In the genomic region with DNA sequence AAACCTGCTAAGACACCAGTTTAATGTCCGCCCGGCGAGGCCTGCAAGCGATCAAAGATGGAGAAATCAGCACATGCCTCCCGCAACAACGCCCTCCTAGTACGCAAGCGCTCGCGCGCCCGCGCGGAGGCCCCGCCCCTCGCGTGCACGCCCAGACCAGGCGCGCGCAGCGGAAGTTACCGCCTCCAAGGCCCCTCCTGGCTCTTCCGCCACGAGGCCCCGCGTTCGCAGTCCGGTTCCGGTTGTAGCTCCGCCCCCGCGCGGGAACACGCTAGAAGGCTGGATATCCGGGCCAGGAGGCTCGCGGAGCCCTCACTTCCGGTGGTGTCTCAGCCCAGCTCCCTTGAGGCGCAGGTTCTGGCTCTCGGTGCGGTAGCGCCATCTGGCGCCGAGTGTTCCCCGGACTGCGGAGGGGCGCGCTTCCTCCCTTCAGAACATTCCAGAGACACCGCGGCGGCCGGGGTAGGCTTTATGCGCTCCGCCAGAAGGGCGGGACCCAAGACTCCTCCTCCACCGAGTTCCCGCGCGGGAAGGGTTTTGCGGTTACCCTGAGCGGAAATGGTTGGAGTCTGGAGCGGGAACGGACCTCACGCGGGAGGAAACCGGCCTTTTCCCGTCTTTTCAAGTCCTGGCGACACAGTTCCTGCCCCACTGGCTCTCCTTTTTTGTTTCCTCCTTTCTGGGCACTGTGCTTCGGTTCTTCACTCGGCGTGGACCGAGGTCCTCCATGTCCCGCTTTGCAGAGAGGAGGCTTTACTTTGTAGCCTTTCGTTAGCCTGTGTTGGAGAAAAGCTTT, we compare ENCODE assay signal across 8 mouse cellular contexts. TPM values are rescaled to one million over a fixed set of nuclear protein-coding genes. Genes with fewer than 3 reads are reported as not detected.
DNase-seq lines count a peak whose midpoint lies in the region; ATAC-seq lines count a peak whose summit lies in the region.

No protein-coding gene starts in this region.

- H3K4me2 ChIP-seq in hindbrain, embryonic 12.5 days (replicated peaks), result peak overlapping the region; percentile 56

- no peaks in the 10 kb centered on the region for H3K9me3 ChIP-seq in hindbrain, embryonic 12.5 days (replicated peaks)

- ATAC-seq in hindbrain, embryonic 12.5 days (ENCODE audit: low FRiP score), result peak; percentile 100

- H3K27ac ChIP-seq in hindbrain, embryonic 12.5 days, result peak overlapping the region; percentile 95

- H3K4me1 ChIP-seq in hindbrain, embryonic 12.5 days, result peaks cover 5% of the 10 kb centered on the region

- no peaks in the 10 kb centered on the region for H3K27me3 ChIP-seq in hindbrain, embryonic 12.5 days

- peak overlapping the region; percentile 46 for H3K4me3 ChIP-seq in hindbrain, embryonic 12.5 days

- H3K9ac ChIP-seq in hindbrain, embryonic 12.5 days, result peak overlapping the region; percentile 70

- DNase-seq in Muller cell, postnatal 12 days (ENCODE audit: inconsistent ontology term), result peak; percentile 100
- DNase-seq in cerebellum, adult 9-11 months, result peak; percentile 100
- DNase-seq in frontal cortex, adult 2 months (ENCODE audit: extremely low spot score in 1 of 2, low spot score in 1 of 2), result peak; percentile 99 to 100
- DNase-seq in layer of hippocampus, postnatal 14 days (ENCODE audit: low spot score in 2 of 2), result peak; percentile 100
- DNase-seq in lung, postnatal 14 days, result peak; percentile 99
- peak; percentile 98 for DNase-seq in retina, adult 2 months (ENCODE audit: low read depth, low spot score)
- DNase-seq in thymus, postnatal 36 days, result peak; percentile 99 to 100

- under 1% methylated on average over 75 of the region's 75 CpGs for WGBS in hindbrain, embryonic 12.5 days

- no peaks in the 10 kb centered on the region for H3K36me3 ChIP-seq in hindbrain, embryonic 12.5 days

RNA-seq across cellular contexts. Expression of a gene that starts 59.4 kb away (rescaled TPM):
- polyA plus RNA-seq in frontal cortex, adult 2 months (2012; rRNA removed), result not detected in 2 replicates
- polyA plus RNA-seq in hindbrain, embryonic 12.5 days (2016; fragmentation: Nextera tagmentation; extraction: Ambion mirVana), result not detected in 2 replicates
- not detected for total RNA-seq in layer of hippocampus, postnatal 14 days (2021)

Comparison
In these comparisons a context has a peak if more than half of its experiments do, and no peak if none do; other contexts are left out.
1. Peak in every context shown above with its lines: DNase-seq, ATAC-seq, H3K4me3 ChIP-seq and H3K27ac ChIP-seq.